Mouse (Mus musculus) left cerebral cortex, postnatal 10 days (tissue): ENCODE measurements around the gene Lrrc2. TPM values are rescaled to one million over a fixed set of nuclear protein-coding genes. Genes with fewer than 3 reads are reported as not detected.

Experiments used
- DNase-seq, 2 experiments: peaks; one replicate each; pipeline ENCODE4 v3.0.0; 2021 to 2022; ENCODE audit warnings: low spot score in 2 of 2, mixed read lengths in 1 of 2; ENCODE audit errors: extremely low spot score in 1 of 2
- intact Hi-C: fragments of 180-260 bp; cut with DNase I; formaldehyde crosslinking; loops from one replicate; pipeline ENCODE4 v1.15.1; 2025
- total RNA-seq, 2 experiments: library from RNA; stranded (reverse); gene quantifications; 2 replicates each; pipeline ENCODE4 v1.2.3; 2021

Lrrc2 gene
- total RNA-seq, 2 experiments from 2014 or later = 0.92 to 1.6 TPM

DNA sequence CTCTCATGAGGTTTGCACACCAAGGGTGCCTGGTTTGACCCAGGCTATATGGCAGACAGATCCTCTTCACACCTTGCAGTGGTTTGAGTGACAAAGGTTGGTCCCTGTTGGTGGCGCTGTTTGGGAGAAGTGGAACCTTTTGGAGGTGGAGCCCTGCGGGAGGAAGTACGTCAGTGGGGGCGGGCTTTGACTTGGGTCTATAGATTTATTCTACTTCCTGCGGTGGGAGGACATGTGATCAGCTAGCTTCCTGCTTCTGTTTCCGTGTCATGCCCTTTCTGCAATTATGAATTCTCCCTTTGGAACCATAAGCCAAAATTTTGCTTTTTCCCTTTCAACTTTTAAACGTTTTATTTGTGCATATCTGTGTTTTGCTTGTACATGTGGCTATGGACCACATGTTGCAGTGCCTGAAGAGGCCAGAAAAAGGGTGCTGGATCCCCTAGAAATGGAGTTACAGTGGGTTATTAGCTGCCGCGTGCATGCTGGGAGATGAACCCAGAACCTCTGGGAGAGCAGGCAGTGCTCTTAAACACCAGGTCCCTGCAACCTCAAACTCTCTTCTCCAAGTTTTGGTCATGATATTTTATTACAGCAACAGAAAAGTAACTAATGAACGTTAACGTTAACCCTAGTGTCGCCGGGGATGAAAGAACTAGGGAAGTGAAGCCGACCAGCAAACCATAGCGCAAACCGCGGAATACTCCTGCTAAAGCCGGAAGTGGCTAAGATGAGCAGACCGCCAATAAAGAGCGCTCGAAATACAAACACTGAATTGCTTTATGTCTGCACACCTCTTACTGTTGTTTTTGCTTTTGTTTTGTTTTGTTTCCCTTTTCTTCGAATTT is 13.9 kb downstream of the Lrrc2 start:
- intact Hi-C loops = no loop called here

DNA sequence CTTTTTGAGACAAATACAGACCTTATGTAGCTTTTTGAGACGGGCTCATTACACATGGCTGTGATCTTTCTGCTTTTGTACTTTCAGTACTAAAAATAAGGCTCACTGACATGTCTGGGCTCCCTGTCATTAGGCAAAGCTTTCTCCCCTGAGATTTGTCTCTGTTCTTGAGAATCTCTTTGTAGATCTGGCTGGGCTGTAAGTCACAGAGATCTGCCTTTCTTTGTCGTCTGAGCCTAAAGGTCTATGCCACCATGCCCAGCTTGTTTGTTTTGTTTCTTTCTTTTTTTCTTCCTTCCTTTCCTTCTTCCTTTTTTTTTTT is 14.5 kb downstream of the Lrrc2 start:
- intact Hi-C loops = no loop called here
- peak in 1 of 2 experiments; percentile 0 for DNase-seq

More for the DNA sequence above, 13.9 kb downstream of the Lrrc2 start:
- DNase-seq = peak in 1 of 2 experiments; percentile 30

DNA sequence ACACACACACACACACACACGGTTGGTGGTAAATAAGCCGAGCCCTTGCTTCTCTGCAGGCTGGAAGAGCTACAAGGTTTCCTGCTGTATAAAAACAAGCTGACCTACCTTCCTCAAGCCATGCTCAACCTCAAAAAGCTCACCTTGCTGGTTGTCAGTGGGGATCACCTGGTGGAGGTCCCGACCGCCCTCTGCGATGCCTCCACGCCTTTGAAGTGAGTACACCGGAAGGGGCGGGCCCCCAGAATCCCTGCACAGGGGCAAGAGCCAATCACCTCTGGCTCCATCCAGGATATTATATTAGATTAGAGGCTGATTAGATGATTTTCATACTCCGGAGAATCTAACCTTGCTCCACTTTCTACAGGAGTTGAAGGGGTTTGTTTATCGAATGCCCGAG is 28.1 kb downstream of the Lrrc2 start:
- no peak for DNase-seq

DNA sequence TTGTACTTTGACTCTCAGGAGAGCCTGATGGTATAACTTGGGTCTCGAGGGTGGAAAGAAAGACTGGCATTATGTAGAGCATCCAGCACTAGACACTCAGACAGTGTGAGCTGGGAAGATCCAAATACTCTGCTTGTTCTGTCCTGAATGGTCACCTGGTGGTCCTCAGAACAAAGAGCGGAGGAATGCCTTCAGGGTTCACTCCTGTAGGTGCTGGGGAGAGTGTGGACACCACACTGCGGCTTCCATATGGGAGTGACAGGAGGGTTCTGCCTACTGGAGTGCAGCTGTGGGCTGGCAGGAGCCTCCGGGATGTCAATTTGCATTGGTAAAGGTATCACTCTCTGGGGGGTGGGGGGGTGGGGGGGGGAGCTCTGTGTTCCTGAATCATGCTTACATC is 31.0 kb downstream of the Lrrc2 start:
- intact Hi-C loops = no loop called here
- no peak for DNase-seq

More for the DNA sequence above, 28.1 kb downstream of the Lrrc2 start:
- intact Hi-C loops = no loop called here

DNA sequence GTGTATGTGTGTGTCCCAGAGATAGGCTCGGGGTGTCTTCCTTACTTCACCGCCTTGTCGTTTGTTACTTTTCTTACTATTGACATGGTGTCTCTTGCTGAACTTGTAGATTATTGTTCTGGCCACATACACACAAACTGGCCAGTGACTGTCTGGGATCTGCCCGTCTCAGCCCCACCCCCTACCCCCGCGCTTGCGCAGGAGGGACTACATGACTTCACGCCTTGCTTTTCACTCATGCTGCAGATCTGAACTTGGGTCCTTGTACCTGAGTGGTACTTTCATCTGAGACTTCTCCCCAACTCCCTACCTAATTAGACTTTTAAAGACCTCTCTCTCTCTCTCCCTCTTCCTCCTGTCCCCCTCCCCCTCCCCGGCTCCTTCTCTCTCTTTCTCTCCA is 32.8 kb downstream of the Lrrc2 start:
- DNase-seq = no peak
- intact Hi-C loops = no loop called here

DNA sequence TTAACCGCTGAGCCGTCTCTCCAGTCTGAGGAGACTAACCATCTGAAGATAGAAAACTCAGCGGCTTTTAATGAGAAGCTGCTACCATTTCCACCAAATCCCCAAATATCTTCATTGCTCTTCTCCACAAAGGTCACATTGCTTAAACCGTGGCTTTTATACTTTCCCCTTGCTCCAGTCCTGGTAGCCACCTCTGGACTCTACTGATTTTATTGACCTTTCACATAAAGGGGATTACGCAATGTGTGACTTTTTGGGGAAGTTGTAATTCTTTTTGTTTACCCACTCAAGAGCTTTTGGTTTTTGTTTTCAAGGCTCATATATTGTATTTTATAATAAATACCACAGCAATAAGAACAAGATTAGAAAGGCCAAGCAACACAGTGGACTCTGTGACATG is 34.2 kb downstream of the Lrrc2 start:
- DNase-seq = no peak
- intact Hi-C loops = no loop called here

DNA sequence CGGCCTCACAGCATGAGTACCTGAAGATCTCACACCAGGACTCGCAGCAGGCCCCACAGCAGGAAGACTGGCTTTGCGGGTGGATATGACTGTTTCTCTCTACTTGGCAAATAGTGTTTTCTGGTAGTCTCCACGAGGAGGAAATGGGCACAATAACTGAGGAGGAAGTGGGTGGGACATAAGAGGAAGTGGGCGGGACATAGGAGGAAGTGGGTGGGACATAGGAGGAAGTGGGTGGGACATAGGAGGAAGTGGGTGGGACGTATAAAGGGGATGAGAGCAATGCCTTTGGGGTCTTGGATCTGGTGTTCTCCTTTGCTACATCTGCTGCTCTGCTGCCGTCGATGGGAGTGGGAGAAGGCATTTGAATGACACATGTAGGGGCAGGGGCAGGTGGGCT is 34.6 kb downstream of the Lrrc2 start:
- intact Hi-C loops = no loop called here
- DNase-seq = no peak

DNA sequence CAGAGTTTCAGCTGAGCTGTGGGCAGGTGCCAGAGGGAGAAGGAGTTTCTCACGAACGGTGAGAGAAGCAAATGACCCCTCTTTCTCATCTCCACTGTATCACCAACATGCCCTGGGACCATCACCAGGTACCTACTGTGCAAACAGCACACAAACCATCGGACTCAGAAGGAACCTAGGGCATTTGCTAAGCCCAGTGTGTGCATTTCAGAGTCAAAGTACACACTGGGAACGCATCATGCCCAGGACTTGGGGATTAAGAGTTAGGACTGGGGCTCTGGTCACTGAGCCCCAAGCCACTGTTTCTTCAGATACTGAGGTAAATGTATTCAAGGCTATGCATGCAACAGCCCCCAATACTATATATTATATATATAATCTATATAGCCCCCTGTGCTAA is 36.0 kb downstream of the Lrrc2 start:
- DNase-seq = no peak
- intact Hi-C loops = no loop called here

DNA sequence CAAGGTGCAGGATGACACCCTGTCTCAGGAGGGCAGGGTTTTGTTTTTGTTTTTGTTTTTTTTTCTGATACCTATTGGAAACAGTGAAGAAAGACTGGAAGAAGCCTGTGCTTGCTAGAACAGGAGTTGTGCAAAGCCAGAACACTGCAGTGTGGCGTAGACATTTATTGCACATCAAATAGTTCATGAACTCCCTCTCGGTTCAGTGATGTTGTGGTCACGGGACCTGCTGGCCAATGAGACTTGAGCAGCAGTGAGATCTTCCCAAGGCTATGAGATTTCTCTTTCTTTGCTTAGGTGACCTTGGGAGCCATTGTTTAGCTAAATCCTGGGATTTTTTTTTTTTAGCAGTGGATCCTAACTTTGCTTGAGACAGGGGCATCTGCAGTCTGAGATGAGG is 36.7 kb downstream of the Lrrc2 start:
- intact Hi-C loops = no loop called here
- no peak for DNase-seq

DNA sequence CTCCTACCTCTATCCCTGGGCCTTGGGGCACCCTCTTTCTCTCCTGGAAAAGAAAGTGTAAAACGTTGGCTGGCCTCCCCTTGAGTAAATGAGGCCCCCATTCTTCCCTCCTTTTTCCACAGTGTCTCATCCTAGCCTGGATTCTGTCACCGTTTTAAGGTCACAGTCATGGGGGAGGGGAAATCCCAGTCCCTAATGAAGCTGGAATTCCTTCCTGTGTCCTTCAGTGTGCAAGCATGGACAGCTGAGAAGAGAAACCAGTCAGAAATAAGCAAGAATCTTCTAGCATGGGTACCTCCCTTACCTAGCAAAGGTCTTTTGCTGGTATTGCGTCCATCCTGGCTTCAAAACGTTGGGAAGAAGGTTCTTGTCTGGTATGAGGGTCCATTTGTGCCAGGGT is 37.8 kb downstream of the Lrrc2 start:
- intact Hi-C loops = no loop called here
- no peak for DNase-seq

DNA sequence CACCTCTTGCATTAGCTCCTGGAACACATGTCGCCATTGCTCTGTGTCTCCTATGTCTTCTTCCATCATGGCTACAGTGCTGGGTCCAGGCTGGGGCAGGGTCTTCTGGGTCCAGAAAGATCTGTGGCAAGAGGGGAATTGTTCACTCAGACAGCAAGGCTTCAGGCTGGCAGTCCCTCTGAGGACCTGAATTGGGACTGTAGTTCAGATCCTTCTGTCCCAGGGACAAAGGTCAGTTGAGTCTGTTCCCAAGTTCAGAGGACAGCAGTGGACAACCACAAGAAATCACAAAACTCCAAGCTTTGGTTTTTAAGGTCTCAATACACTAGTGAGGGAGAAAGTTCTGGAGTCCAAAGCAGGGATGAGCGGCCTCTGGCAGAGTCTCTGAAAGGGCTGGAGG is 38.2 kb downstream of the Lrrc2 start:
- DNase-seq = no peak
- intact Hi-C loops = no loop called here

DNA sequence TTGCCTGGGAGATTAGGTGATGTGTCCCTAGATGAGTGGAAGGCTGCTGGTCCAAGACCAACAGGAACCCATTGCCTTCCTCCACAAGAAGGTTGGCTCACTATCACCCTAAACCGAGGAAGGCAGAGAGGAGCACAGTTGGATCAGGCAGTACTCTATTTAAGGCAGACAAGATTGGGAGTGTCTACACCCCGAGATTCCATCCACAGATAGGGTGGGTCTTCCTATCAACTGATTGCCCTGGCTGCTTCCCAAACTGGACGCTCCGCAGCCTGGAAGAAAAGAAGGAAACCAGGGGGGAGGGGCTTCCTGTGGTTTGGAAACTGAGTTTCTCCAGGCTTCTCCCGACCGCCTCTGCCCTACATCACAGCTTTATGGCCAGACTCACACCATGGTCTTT is 38.9 kb downstream of the Lrrc2 start, which contains the start of gene Rtp3:
Gene Rtp3, minus strand, starts transcription at position 380 of the 400 bp plus-strand sequence.
- no peak for DNase-seq
- intact Hi-C loops = loop anchor here (10.0 kb wide), 1 partner anchor 265 kb away; no protein-coding TSS in a partner anchor

DNA sequence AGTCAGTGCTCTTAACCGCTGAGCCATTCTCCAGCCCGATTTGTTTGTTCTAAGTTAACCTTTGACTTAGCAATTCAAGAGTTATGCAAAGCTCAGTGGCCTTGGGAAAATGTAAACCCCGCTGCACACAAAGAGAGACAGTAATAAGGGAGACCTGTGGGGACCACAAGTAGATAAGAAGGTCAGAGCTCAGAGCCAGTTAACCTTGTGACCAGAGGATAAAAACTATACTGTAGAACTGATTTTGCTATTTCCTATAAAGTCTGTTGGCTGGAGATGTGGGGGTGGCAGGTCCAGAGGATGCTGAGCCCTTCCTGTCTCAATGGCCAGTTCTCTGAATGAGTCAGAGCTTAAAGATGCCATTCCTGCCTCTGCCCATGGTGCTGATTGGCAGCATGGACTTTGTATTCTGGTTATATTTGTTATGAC is 42.0 kb downstream of the Lrrc2 start:
- DNase-seq = no peak
- intact Hi-C loops = loop anchor here (10.0 kb wide), 1 partner anchor 262 kb away; no protein-coding TSS in a partner anchor

DNA sequence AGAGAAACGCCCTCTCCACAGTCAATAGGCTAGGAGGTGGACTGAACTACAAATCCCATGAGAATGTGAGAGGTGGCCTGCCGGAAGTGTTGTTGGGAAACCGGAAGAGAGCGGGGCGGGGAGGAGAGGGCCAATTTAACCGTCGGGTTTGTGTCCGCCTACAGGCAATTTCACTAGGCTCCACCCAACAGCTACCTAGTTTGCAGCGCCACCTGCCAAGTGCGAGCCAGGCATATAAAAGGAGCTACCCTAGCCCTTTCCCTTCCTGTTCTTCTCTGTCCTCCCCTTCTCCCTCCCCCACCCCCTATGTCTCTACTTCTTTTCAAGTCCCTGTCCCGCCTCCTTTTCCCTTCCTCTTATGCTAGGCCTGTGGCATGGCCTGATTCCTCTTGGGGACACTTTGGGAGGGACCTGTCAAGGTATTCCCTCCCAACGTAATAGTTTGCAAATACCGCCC is 43.4 kb downstream of the Lrrc2 start:
- DNase-seq = peak; percentile 70 to 84
- intact Hi-C loops = loop anchor here (10.0 kb wide), 1 partner anchor 260 kb away; no protein-coding TSS in a partner anchor

DNA sequence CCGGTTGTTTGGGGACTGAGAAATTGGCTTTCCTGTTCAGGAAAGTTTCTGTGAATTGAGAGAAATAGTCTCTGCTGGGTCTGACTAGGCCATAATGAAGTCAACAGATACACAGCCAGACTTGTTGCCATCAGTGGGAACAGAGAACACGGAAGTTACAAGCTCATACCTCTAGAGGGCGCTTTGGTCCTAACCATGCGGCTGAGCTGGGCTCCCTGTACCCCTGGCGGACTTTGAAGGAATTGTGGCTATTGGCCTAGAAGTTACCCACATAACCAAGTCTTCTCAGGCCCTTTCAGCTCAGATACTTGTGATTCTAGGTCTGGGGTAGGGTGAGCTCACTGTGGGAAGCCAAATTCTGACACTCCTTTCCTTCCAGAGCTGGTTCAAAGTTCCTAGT is 45.9 kb downstream of the Lrrc2 start:
- DNase-seq = peak; percentile 73 to 84
- intact Hi-C loops = loop anchor here (2.0 to 10.0 kb wide), 2 partner anchors 76 to 258 kb away; no protein-coding TSS in a partner anchor

DNA sequence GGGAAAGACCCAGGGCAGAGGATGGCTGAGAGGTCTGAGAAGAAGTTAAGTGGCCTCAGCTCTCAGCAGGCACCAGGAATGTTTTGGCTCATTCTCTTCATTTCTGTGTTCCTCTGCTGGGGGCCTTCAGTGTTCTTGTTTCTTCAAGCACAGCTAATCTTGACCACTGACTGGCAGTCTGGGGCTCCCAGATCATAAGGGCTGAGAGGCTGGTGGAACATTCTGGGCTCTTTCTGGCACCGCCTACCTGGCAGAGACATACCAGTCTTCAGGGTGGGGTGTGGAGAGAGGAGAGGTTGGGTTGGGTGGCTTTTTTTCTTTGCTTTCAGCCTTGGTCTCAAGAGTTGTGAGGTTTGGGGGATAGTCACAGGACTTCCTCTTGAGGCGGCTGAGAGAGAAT is 47.7 kb downstream of the Lrrc2 start:
- intact Hi-C loops = loop anchor here (10.0 kb wide), 1 partner anchor 256 kb away; no protein-coding TSS in a partner anchor

DNA sequence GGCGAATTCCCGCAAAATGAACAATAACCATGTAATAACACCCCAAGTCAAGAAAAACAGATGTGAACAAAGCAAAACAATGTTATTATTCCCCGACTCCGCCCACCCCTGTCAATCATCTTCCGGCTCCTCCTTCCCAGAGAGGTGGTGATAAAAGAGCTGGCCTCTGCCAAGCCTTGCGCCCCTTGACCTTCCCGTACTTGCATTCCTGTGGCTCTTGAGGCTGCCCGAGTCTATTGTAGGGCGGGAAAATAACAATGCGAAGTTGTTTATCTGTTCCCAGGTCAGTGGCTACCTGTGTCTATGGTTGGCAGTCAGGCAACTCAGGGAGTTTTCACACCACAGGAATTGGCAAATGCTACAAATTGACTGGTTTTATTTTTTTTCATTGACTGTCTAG is 48.5 kb downstream of the Lrrc2 start:
- intact Hi-C loops = loop anchor here (10.0 kb wide), 1 partner anchor 255 kb away; no protein-coding TSS in a partner anchor
- peak in 1 of 2 experiments; percentile 48 for DNase-seq

More for the DNA sequence above, 47.7 kb downstream of the Lrrc2 start:
- no peak for DNase-seq

DNA sequence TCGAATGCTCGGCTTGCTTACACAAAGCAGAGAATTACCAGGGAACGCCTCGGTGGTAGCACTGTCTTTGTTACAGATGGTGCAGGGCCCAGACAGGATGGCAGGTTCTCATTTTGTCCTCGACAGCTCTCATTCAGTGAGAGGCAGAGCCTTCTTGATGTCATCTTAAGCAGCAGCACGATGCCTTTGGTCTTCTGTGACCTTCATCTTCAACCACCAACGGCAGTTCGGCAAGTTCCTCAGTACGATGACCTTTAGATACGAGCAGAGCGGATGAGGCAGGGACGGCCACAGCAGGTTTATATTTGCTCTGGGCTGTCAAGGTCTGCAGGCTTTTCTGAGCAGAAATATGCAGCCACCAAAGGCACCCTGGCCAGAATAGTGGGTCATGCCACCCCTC is 50.3 kb downstream of the Lrrc2 start:
- no peak for DNase-seq
- intact Hi-C loops = no loop called here

DNA sequence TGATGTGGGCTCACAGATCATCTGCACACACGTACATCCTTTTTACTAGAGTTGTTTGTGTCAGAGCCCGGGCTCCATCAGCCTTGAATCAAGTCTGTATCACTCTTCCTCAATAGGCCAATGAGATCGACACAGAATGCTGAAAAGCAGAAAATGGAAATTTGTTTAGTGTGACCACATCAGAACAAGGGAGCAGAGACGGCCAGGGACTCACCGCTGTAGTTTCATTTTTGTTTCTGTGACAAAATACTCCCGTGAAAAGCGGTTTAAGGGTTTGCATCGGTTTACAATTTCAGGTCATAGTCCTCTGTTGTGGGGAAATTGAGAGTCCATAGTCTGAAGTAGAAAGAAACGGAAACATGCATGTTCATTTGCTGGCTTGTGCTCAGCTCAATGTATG is 51.9 kb downstream of the Lrrc2 start:
- intact Hi-C loops = no loop called here

DNA sequence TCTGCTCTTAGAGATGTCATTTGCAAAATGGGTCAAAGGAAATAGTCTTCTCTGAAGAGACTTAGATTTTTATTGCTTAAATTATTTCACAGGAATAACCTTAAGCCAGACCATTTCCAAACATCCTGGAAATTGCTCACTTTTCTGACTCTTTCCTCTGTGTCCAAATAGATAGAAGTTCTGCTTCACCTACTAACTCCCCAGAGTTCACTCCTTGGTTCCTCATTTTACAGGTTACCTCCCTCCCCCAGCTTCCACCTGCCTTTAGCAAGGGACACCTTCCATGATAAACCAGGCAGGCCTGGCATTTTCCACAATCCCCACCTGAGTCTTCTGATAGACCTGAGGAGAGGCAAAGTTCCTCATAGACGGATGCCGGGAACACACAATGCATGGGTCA is 55.2 kb downstream of the Lrrc2 start:
- intact Hi-C loops = no loop called here
- DNase-seq = no peak

More for the DNA sequence above, 51.9 kb downstream of the Lrrc2 start:
- DNase-seq = no peak
